Mouse (Mus musculus): ENCODE results near the gene Ear14. TPM values are rescaled to one million over a fixed set of nuclear protein-coding genes. Genes with fewer than 3 reads are reported as not detected.
"Not testable (repeated sequence)": the region's sequence is repeated elsewhere in the genome, so short reads cannot be mapped to it uniquely, and the experiment has no call there.

Ear14 gene
- polyA plus RNA-seq, 1 experiment from 2014 or later: not detected

GRCm38 (mm10) chr14:51199098-51200023, 3.8 kb upstream of the Ear14 start, which contains the start of gene Ang2:
Gene Ang2 (minus strand): TSS chr14:51199148.
- Histone ChIP-seq H3K27me3 (replicated peaks) (no peaks in the 10 kb centered on the region), H3K4me2 (no peak within 1 kb of the TSS), H3K27ac (no peak within 1 kb of the TSS), H3K4me3 (no peak within 1 kb of the TSS), H3K4me1 (no peaks in the 10 kb centered on the region), H3K9me3 (no peaks in the 10 kb centered on the region), H3K36me3 (replicated peaks) (no peaks in the 10 kb centered on the region), H3K9ac (no peak within 1 kb of the TSS)
- 82% methylated on average over 5 of the region's 5 CpGs for WGBS
- no peak for ATAC-seq (replicated peaks)

- H3K9me3 ChIP-seq: no peaks in the 10 kb centered on the region
- H3K27ac ChIP-seq: no peak overlapping the region
- H3K4me1 ChIP-seq: no peaks in the 10 kb centered on the region
- H3K9ac ChIP-seq: no peak overlapping the region
- H3K36me3 ChIP-seq (replicated peaks): no peaks in the 10 kb centered on the region
- no peak for ATAC-seq (replicated peaks)
- H3K4me2 ChIP-seq: no peak overlapping the region
- H3K27me3 ChIP-seq (replicated peaks): no peaks in the 10 kb centered on the region
- H3K4me3 ChIP-seq: no peak overlapping the region
- 81% methylated on average over 2 of the region's 2 CpGs for WGBS
Measured at GRCm38 (mm10) chr14:51200054-51200453, 3.1 kb upstream of the Ear14 start.

GRCm38 (mm10) chr14:51200466-51200865, 2.7 kb upstream of the Ear14 start:
- 94% methylated on average over 2 of the region's 2 CpGs for WGBS
- Histone ChIP-seq H3K4me3 (no peak overlapping the region), H3K4me1 (no peaks in the 10 kb centered on the region), H3K27me3 (replicated peaks) (no peaks in the 10 kb centered on the region), H3K4me2 (no peak overlapping the region), H3K9me3 (no peaks in the 10 kb centered on the region), H3K27ac (no peak overlapping the region), H3K36me3 (replicated peaks) (no peaks in the 10 kb centered on the region), H3K9ac (no peak overlapping the region)
- ATAC-seq (replicated peaks): no peak

- not testable (repeated sequence) for H3K4me1 ChIP-seq; H3K27ac ChIP-seq; H3K9me3 ChIP-seq; H3K4me3 ChIP-seq; ATAC-seq (replicated peaks); H3K9ac ChIP-seq; H3K27me3 ChIP-seq (replicated peaks); H3K36me3 ChIP-seq (replicated peaks); H3K4me2 ChIP-seq
- WGBS: 90% methylated on average over 3 of the region's 3 CpGs
Measured at GRCm38 (mm10) chr14:51220075-51220474, 16.9 kb downstream of the Ear14 start.

DNA sequence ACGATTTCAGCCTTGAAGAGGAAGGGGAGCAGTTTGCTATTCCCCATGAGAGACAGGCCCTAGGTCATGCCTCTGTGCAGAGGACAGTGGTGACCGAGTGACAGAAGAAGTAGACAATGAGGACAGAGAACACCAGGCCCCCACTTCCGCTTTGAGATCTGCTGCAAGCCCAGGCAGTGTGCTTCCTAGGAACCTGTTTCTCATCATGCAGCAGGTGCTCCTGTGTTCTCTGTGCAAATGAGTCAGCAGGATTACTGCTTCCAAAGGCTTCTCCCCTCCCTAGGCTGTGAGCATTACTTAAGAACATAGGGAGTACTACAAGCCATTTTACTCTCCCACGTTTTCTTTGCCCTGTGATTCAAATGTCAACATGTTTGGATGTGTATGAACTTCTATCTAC, 26.5 kb downstream of the Ear14 start:
- WGBS: 53% methylated on average over 4 of the region's 4 CpGs
- not testable (repeated sequence) for H3K9me3 ChIP-seq; H3K4me2 ChIP-seq; H3K27me3 ChIP-seq (replicated peaks); H3K27ac ChIP-seq; H3K4me1 ChIP-seq; ATAC-seq (replicated peaks); H3K36me3 ChIP-seq (replicated peaks); H3K9ac ChIP-seq; H3K4me3 ChIP-seq

DNA sequence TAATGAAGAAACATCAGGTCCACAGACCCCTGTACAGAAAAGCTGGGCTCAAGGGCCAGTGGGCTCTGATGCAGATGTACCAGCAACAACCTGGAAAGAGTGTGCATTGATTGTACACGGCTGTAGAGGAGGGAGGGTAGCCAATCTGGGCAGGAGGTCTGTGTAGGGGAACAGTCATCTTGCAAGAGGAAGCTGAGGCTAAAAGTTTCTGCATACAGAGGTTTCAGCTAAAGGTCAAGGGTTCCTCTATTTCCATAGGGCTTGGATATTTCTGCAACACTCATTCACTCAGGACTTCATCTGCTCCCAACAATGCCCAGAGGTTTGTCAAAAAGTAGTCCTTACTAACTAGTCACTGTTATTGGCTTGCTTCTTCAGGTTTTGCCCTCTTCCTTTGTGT, 34.3 kb downstream of the Ear14 start:
- not testable (repeated sequence) for H3K9me3 ChIP-seq; H3K9ac ChIP-seq; H3K4me1 ChIP-seq; H3K27me3 ChIP-seq (replicated peaks); ATAC-seq (replicated peaks); H3K4me3 ChIP-seq; H3K36me3 ChIP-seq (replicated peaks); H3K27ac ChIP-seq; H3K4me2 ChIP-seq
- WGBS: 84% methylated on average over 1 of the region's 1 CpGs

DNA sequence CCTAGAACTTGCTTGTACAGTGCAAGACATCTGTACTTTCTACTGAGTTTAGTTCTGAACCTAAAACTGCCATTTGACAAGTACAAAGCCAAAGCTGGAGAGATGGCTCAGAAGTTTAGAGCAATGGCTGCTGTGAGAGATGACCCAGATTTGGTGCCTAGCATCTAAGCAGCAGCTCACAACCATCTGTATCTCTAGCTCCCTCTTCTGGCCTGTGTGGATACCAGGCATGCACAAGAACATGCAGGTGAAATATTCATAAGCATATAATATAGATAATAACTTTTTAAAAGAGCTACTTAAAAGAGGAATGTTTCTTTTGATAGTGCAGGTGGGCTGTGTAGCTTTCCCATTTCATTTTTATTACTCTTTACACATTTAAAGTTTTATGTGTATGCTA, 37.7 kb downstream of the Ear14 start:
- H3K36me3 ChIP-seq (replicated peaks): no peaks in the 10 kb centered on the region
- no peaks in the 10 kb centered on the region for H3K27me3 ChIP-seq (replicated peaks)
- H3K4me3 ChIP-seq: no peak overlapping the region
- no peaks in the 10 kb centered on the region for H3K9me3 ChIP-seq
- no peak for ATAC-seq (replicated peaks)
- H3K9ac ChIP-seq: no peak overlapping the region
- H3K4me2 ChIP-seq: no peak overlapping the region
- H3K4me1 ChIP-seq: no peaks in the 10 kb centered on the region
- no peak overlapping the region for H3K27ac ChIP-seq

GRCm38 (mm10) chr14:51247736-51248135, 44.5 kb downstream of the Ear14 start:
- H3K27me3 ChIP-seq (replicated peaks): no peaks in the 10 kb centered on the region
- no peaks in the 10 kb centered on the region for H3K4me1 ChIP-seq
- H3K36me3 ChIP-seq (replicated peaks): no peaks in the 10 kb centered on the region
- H3K9me3 ChIP-seq: no peaks in the 10 kb centered on the region
- no peak overlapping the region for H3K9ac ChIP-seq
- H3K4me2 ChIP-seq: no peak overlapping the region
- ATAC-seq (replicated peaks): no peak
- 89% methylated on average over 1 of the region's 1 CpGs for WGBS
- no peak overlapping the region for H3K27ac ChIP-seq
- H3K4me3 ChIP-seq: no peak overlapping the region

- Histone ChIP-seq H3K9me3 (no peaks in the 10 kb centered on the region), H3K9ac (no peak overlapping the region), H3K36me3 (replicated peaks) (no peaks in the 10 kb centered on the region), H3K4me3 (no peak overlapping the region), H3K4me2 (no peak overlapping the region), H3K27me3 (replicated peaks) (no peaks in the 10 kb centered on the region), H3K4me1 (no peaks in the 10 kb centered on the region), H3K27ac (no peak overlapping the region)
- WGBS: 82% methylated on average over 3 of the region's 3 CpGs
- no peak for ATAC-seq (replicated peaks)
Measured at GRCm38 (mm10) chr14:51250348-51250747, 47.2 kb downstream of the Ear14 start.

- not testable (repeated sequence) for H3K27ac ChIP-seq
Measured at GRCm38 (mm10) chr14:51252206-51252605, 49.0 kb downstream of the Ear14 start.

DNA sequence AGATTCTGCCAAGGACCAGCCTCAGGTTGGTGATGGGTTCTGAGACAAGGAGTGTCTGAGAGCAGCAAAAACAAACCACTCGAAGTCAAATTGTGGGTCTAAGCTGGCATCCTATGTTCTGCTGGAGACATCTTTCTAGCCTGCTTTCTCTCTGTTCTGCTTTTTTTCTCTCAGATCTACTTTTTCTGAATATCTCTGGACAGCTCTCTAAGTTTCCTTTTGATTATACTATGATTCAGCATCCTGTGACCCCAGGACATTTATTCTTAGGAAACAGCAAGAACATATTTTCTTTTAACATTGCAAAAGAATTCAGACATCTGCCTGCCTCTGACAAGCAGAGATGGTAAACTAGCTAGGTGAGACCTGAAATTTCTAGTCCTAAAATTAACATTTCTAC, 50.4 kb downstream of the Ear14 start:
- Histone ChIP-seq H3K4me2 (no peak overlapping the region), H3K4me3 (no peak overlapping the region), H3K4me1 (no peaks in the 10 kb centered on the region), H3K27ac (no peak overlapping the region), H3K9ac (no peak overlapping the region), H3K9me3 (no peaks in the 10 kb centered on the region), H3K27me3 (replicated peaks) (no peaks in the 10 kb centered on the region), H3K36me3 (replicated peaks) (no peaks in the 10 kb centered on the region)
- ATAC-seq (replicated peaks): no peak
- 97% methylated on average over 1 of the region's 1 CpGs for WGBS

More at GRCm38 (mm10) chr14:51252206-51252605, 49.0 kb downstream of the Ear14 start:
- H3K9ac ChIP-seq; H3K4me3 ChIP-seq; ATAC-seq (replicated peaks); H3K36me3 ChIP-seq (replicated peaks); H3K27me3 ChIP-seq (replicated peaks); H3K4me1 ChIP-seq; H3K9me3 ChIP-seq; H3K4me2 ChIP-seq: not testable (repeated sequence)

All from midbrain, embryonic 15.5 days (tissue).